Mouse (Mus musculus) T-helper 2 cell (primary cell): ENCODE measurements around the gene Mpnd.
"Not testable (repeated sequence)": the region's sequence is repeated elsewhere in the genome, so short reads cannot be mapped to it uniquely, and the experiment has no call there.

Experiments
- in situ Hi-C: fragments of 300-600 bp; cut with MboI, MseI; formaldehyde crosslinking; loops from one replicate; pipeline ENCODE4 v1.15.1; 2025; ENCODE audit warnings: high pct_unique_total_duplicates

Mpnd gene

GRCm38 (mm10) chr17:56036176-56036900 is 30.8 kb downstream of the Mpnd start, which contains the start of gene Sh3gl1:
Gene Sh3gl1, minus strand, starts transcription at chr17:56036635.
- in situ Hi-C loops = loop anchor here (5.0 kb wide), 1 partner anchor 41 kb away; the partner anchor contains the start of genes Hdgfl2 and Ubxn6

GRCm38 (mm10) chr17:56036901-56037287 is 31.4 kb downstream of the Mpnd start:
- in situ Hi-C loops = loop anchor here (5.0 kb wide), 1 partner anchor 40 kb away; the partner anchor contains the start of genes Hdgfl2 and Ubxn6

- in situ Hi-C loops = loop anchor here (5.0 kb wide), 1 partner anchor 39 kb away; the partner anchor contains the start of genes Hdgfl2 and Ubxn6
Observed at GRCm38 (mm10) chr17:56038583-56039261, 33.2 kb downstream of the Mpnd start.

- in situ Hi-C loops = loop anchor here (5.0 kb wide), 1 partner anchor 38 kb away; the partner anchor contains the start of genes Hdgfl2 and Ubxn6
Observed at GRCm38 (mm10) chr17:56039345-56039744, 33.8 kb downstream of the Mpnd start.

GRCm38 (mm10) chr17:56040030-56040856 is 34.7 kb downstream of the Mpnd start, which contains the start of gene Chaf1a:
Gene Chaf1a, plus strand, starts transcription at chr17:56040439.
- in situ Hi-C loops = no loop called here

- in situ Hi-C loops = no loop called here
Observed at GRCm38 (mm10) chr17:56040857-56041163, 35.3 kb downstream of the Mpnd start.

GRCm38 (mm10) chr17:56051369-56051768 is 45.9 kb downstream of the Mpnd start:
- in situ Hi-C loops = no loop called here

- in situ Hi-C loops = no loop called here
Observed at GRCm38 (mm10) chr17:56054938-56055337, 49.4 kb downstream of the Mpnd start.

GRCm38 (mm10) chr17:56055945-56056678 is 50.6 kb downstream of the Mpnd start:
- in situ Hi-C loops = no loop called here

GRCm38 (mm10) chr17:56057381-56058120 is 52.0 kb downstream of the Mpnd start:
- in situ Hi-C loops = no loop called here

GRCm38 (mm10) chr17:56062081-56062480 is 56.6 kb downstream of the Mpnd start:
- in situ Hi-C loops = no loop called here

- in situ Hi-C loops = not testable (repeated sequence)
Observed at GRCm38 (mm10) chr17:56065715-56066114, 60.2 kb downstream of the Mpnd start.
